Mouse (Mus musculus) right cerebral cortex, postnatal 10 days (tissue): ENCODE measurements at regions not wholly inside any gene's neighbourhood (a gene's known extent, or its start where the extent isn't known, plus 50 kb on each side); places are given as distances from the start of the nearest gene placed in this dataset.
A peak's percentile ranks its signal among the peaks of the same experiment; 100 is the strongest.

Experiments
- DNase-seq, 2 experiments: peaks; one replicate each; pipeline ENCODE4 v3.0.0; 2021; ENCODE audit warnings: low spot score in 2 of 2

GRCm38 (mm10) chr8:25392766-25393166 lies 568.6 kb upstream of the Adam5 start:
- DNase-seq: no peak

DNA sequence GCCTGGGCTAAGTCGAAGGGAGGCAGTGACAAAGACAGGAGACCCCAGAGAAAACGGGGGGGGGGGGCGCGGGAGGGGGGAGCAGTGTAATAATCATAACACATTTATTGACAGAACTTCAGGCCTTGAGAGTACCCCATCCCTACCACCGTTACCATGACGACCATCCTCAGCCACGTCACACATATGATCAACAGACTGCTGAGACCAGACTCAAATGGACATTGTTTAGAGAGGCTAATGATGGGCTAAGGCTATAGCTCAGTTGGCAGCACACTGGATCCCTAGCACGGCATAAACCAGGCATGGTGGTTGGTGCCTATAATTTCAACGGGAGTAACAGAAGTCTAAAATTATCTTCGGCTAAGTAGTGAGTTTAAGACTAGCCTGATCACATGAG lies 565.8 kb upstream of the Adam5 start:
- DNase-seq: peak in 1 of 2 experiments; percentile 42

DNA sequence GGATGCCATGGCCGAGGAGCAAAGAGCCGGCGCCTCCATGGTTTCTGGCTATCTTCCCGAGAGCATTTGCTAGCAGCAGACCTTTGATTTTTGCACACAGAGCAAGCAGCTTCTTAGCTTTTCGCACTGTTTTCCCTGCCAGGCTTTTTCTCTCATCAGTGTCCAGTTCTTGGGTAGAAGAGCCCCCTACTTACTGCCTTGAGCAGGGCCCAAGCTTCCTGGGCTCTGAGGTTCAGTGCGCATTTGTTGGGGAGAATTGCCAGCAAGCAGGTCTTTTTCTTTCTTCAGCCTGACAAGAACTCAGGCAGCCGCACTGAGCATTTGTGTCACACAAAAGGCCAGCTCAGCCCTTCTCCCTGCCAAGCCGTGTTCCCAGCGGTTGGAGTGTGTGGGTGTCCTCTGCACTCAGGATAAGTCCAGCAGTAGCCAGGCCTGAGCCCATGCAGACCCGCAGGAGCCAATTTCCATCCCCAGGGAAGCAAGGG lies 565.2 kb upstream of the Adam5 start:
- DNase-seq: peak; percentile 77 to 83

DNA sequence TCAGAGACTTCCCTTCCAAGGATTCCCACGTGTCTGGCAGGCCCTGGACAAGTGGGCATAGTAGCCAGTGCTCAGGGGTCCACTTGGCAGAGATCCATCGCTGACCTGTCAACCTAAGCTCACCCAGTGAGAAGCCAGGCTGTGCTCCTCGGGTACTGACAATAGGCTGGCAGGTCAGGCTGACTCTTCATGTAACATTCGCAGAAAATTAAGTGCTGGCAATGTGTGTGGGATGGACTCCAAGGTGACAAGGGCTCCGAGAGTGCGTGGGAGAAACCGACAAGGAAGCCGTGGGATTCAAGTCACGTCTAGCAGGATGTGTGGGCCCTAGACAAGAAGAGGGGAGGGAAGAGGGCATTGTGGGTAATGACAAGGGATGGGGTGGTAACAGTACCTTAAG lies 564.6 kb upstream of the Adam5 start:
- peak; percentile 61 to 69 for DNase-seq

DNA sequence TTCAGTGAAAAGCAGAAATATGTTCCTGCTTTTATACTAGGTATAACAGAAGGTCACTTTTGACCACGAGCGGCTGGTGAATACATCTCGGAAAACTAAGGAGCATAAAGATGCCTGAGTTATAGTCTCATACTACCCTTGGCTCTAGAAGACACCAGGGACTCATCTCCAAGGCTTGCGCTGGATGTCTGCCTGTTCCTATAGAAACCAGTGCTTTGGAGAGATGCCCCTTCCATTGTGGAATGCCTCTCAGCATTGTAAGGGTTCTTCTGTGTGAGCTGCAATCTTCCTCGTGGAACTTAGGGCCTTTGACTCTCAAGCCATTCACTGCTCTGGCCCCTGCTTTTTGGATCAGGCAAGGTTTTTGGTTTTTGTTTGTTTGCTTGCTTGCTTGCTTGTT lies 561.0 kb upstream of the Adam5 start:
- DNase-seq: peak; percentile 76 to 81

DNA sequence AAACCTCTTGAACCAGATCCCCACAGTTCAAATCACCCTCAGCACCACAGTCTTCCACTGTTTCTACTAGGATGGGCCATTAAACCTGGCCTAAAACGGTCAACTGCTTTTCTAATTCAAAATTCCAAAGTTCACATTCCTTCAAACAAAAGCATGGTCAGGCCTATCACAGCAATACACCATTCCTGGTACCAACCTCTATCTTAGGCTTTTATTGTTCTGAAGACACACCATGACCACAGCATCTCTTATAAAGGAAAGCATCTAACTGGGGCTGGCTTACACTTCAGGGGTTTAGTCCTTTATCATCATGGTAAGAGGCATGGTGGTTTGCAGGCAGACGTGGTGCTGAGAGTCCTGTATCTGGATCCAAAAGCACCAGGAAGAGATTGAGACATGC lies 560.4 kb upstream of the Adam5 start:
- no peak for DNase-seq

DNA sequence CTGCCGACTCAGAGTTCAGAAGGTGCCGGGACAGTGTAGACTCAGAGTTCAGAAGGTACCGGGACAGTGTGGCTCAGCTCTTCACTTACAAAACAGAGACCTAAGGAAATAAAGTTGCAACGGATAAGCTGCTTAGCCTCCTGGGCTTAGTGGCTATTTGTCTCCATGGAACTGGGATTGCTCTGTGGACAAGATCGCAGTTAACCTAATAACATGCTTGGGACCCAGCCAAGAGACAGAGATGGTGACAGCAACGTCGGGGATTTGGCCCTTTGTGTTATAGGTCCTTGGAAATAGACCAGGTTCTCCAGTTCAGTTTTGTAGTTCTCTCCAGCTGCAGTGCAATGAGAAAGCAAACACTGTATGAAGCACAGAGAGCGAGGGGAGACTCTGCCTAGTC lies 549.1 kb upstream of the Adam5 start:
- no peak for DNase-seq

GRCm38 (mm10) chr8:25370947-25371346 lies 546.8 kb upstream of the Adam5 start:
- no peak for DNase-seq

- DNase-seq: peak in 1 of 2 experiments; percentile 42
These were observed 545.2 kb upstream of the Adam5 start for GRCm38 (mm10) chr8:25369331-25369730.

GRCm38 (mm10) chr8:25368561-25369091 lies 544.5 kb upstream of the Adam5 start:
- DNase-seq: peak; percentile 66 to 67

DNA sequence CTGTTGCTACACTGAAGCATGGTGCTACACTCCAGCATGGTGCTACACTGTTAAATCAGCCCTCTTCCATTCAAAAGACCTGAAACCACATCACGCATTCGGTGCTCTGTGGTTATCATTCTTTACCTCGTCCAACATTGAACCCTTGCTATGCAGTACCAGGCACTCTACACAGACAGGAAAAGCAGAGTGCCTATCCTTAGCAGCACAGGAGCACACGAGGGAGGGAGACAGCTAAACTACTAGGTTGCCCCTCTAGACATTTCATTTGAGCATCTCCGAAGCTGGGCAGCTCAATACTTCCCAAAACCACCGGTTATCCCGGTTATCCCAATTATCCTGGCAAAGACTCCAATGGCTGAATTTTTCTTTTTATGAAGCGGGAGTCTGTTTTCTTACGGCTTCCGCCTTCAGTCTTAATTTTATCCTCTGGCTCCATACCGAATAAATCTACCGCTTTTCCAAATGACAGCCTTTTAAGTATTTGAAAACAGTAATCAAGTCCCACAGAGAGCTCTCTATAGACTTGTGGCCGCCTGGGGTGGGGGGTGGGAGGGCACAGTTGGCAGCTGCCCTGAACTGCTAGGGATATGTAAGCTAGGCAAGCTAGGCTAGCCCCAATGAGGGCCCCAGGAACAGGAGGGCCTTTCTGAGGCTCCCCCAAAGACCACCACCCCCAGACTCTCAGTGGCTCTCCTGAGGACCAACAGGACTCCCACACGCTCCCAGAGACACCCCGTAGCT lies 543.8 kb upstream of the Adam5 start:
- DNase-seq: no peak

DNA sequence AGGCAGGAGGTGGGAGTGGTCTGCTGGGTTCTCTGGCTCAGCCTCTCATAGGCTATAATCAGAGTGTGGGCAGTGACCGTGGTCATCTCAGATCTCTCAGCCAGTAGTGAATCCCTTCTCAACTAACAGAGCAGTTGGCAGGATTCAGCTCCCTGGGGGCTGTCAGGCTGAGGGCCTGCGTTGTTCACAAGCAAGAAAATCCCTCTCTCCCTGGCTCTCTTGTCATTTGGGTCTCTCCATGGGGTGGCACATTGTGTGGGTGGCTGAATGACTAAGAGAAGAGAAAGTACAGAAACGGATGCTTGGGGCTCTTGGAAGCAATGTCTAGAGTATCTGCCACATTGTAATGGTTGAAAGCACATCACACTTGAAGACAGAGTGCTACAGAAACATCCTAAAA lies 542.0 kb upstream of the Adam5 start:
- DNase-seq: peak; percentile 33 to 40

- no peak for DNase-seq
These were observed 538.5 kb upstream of the Adam5 start for GRCm38 (mm10) chr8:25362656-25363055.

GRCm38 (mm10) chr8:25362146-25362545 lies 538.0 kb upstream of the Adam5 start:
- no peak for DNase-seq

DNA sequence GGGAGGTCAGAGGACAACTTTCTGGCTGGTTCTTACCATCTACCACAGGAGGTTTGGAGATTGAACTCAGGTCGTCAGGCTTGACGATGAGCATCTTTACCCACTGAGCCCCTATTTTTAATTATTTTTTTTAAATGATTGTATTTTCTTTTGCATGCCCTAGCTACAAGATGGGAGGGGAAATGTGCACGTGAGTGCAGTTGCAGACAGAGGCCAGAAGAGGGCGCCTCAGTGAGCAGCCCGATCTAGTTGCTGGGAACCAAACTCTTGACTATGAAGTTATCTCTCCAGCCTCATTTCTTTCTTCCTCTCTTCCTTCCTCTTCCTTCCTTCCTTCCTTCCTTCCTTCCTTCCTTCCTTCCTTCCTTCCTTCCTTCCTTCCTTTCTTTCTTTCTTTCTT lies 537.3 kb upstream of the Adam5 start:
- DNase-seq: no peak

DNA sequence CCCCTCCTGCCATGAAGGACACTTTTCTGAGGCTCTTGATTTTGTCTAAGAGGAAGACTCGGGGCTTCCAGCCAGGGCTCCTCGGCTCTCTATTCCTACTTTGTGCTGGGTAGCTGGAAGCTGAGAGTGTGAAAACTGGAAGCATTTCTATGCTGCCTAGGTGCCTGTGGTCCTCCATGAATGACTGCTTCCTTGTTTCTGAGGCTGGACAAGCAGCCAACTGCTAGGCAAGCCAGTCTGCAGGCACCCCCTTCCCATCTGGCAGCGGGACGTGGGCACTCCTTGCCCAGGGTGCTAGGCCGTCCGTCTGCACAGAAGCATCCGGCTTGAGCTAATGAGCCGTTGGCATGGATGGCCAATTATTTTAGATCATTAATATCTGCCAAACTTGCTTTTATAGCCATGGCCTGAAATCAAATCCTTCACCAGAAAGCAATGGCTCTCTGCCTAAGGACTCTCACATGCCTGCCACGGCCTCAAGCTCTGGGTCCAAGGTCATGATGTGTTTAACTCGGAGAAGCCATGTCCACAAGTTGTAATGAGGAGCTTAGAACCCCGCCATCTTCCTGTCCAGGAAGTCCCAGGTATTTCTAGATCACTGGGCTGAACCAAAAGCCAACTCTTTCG lies 534.5 kb upstream of the Adam5 start:
- peak; percentile 79 to 89 for DNase-seq

- DNase-seq: peak; percentile 33 to 37
These were observed 529.9 kb upstream of the Adam5 start for GRCm38 (mm10) chr8:25353822-25354770.

DNA sequence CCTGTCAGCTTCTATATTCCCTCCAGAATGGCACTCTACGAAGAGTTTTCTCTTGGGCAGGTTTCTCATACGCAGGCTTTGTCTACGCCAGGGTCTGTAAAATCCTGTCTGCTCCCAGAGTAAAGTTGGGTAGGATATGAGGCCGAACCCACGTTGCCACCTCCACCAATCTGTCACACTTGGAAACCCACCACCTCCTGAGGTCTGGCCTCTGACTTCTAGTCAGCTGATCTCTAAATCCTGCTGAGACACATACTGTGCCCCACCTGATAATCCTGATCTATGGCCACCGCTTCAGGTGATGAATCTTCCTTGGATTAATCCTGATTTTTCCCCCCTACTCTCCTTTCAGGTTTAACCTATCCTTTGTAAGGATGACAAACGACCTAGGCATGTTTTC lies 529.2 kb upstream of the Adam5 start:
- no peak for DNase-seq

DNA sequence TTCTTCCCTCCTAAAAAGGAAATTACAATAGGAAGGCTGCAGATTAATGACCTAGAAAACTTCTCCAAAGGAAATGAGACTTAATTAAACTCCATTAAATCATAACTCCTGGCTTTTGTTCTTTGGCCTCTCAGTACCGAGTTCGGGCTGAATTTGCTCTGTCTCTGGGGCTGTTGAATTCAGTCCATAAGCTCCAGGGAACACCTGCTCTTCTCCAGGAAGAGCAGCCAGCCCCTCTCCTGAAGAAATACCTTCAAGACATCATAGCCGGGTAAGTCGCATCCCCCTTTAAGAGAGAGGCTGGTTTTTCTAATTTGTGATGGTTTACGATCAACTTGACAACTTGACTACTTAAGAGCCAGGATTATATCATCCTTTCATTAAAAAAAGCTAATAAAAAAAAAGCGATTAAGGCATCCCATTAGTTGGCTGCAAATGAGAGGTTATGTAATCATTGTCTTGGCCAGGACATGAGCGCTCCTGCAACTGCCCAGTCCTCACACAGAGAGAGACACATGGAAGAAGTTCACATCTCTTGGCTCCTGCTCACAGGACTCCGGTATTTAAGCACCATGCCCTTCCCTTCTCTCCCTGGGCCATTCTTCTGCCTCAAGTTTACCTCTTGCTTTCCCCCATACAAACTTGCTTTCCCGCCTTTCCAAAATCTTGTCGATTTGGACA lies 524.0 kb upstream of the Adam5 start:
- DNase-seq: no peak

DNA sequence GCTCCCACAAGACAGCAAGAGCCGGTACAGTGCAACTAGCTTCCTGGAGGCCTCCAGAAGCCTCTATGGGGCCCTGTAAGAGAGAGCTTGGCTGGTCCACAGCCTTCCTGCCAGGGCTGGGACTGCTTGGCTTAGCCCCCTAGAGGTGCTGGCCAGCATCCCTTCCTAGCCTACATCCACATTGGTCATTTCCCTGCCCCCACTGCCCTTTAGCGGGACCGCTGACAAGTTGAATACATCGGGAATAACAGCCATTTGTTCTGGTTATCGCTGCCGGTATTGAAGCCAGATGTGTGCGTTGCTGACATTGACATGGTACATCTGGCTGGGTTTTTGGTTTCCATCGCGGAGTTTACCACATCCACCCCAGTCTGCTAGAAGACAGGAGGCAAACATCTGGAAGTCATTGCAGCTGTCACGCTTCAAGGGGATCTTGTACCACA lies 519.0 kb upstream of the Adam5 start:
- no peak for DNase-seq

GRCm38 (mm10) chr8:25342501-25342900 lies 518.3 kb upstream of the Adam5 start:
- no peak for DNase-seq
